Mouse (Mus musculus): ENCODE results near the gene Prickle4.

The Prickle4 gene

GRCm38 (mm10) chr17:47694503-47695336, at the start of gene Prickle4:
Gene Prickle4, minus strand, starts transcription at chr17:47694736.
- peak; percentile 78 for DNase-seq (ENCODE audit: extremely low read depth, insufficient read length, low spot score)

GRCm38 (mm10) chr17:47744086-47744485, 49.5 kb upstream of the Prickle4 start:
- no peak for DNase-seq (ENCODE audit: extremely low read depth, insufficient read length, low spot score)

GRCm38 (mm10) chr17:47742991-47743734, 48.6 kb upstream of the Prickle4 start:
- DNase-seq (ENCODE audit: extremely low read depth, insufficient read length, low spot score): no peak

- no peak for DNase-seq (ENCODE audit: extremely low read depth, insufficient read length, low spot score)
Measured at GRCm38 (mm10) chr17:47740186-47740585, 45.6 kb upstream of the Prickle4 start.

- peak; percentile 49 for DNase-seq (ENCODE audit: extremely low read depth, insufficient read length, low spot score)
Measured at GRCm38 (mm10) chr17:47738879-47739798, 44.6 kb upstream of the Prickle4 start.

- no peak for DNase-seq (ENCODE audit: extremely low read depth, insufficient read length, low spot score)
Measured at GRCm38 (mm10) chr17:47738066-47738878, 43.7 kb upstream of the Prickle4 start.

GRCm38 (mm10) chr17:47737271-47738065, 42.9 kb upstream of the Prickle4 start:
- peak; percentile 95 for DNase-seq (ENCODE audit: extremely low read depth, insufficient read length, low spot score)

- DNase-seq (ENCODE audit: extremely low read depth, insufficient read length, low spot score): peak; percentile 91
Measured at GRCm38 (mm10) chr17:47736856-47737255, 42.3 kb upstream of the Prickle4 start, which contains the start of gene Tfeb. Gene Tfeb, plus strand, starts transcription at chr17:47737030.

GRCm38 (mm10) chr17:47735553-47736100, 41.1 kb upstream of the Prickle4 start:
- no peak for DNase-seq (ENCODE audit: extremely low read depth, insufficient read length, low spot score)

GRCm38 (mm10) chr17:47730633-47731575, 36.4 kb upstream of the Prickle4 start:
- DNase-seq (ENCODE audit: extremely low read depth, insufficient read length, low spot score): no peak

GRCm38 (mm10) chr17:47726566-47726965, 32.0 kb upstream of the Prickle4 start, which contains the start of gene Pgc:
Gene Pgc, plus strand, starts transcription at chr17:47726842.
- DNase-seq (ENCODE audit: extremely low read depth, insufficient read length, low spot score): no peak

GRCm38 (mm10) chr17:47721183-47721582, 26.6 kb upstream of the Prickle4 start:
- DNase-seq (ENCODE audit: extremely low read depth, insufficient read length, low spot score): no peak

- no peak for DNase-seq (ENCODE audit: extremely low read depth, insufficient read length, low spot score)
Measured at GRCm38 (mm10) chr17:47715037-47715436, 20.5 kb upstream of the Prickle4 start.

GRCm38 (mm10) chr17:47712889-47713571, 18.5 kb upstream of the Prickle4 start:
- no peak for DNase-seq (ENCODE audit: extremely low read depth, insufficient read length, low spot score)

- no peak for DNase-seq (ENCODE audit: extremely low read depth, insufficient read length, low spot score)
Measured at GRCm38 (mm10) chr17:47711883-47712282, 17.3 kb upstream of the Prickle4 start.

- DNase-seq (ENCODE audit: extremely low read depth, insufficient read length, low spot score): no peak
Measured at GRCm38 (mm10) chr17:47710036-47710435, 15.5 kb upstream of the Prickle4 start.

GRCm38 (mm10) chr17:47708972-47709371, 14.4 kb upstream of the Prickle4 start:
- no peak for DNase-seq (ENCODE audit: extremely low read depth, insufficient read length, low spot score)

Measured in 3134 (cell line).